Mouse (Mus musculus) erythroblast, embryonic 14.5 days (primary cell): ENCODE measurements around the gene Lyz1.

Experiments used
- GATA1 ChIP-seq: IDR thresholded peaks from 2 replicates; pipeline ENCODE4 v1.6.1; 2012; ENCODE audit warnings: low read length, inconsistent platforms, mixed read lengths
- TAL1 ChIP-seq: IDR thresholded peaks from 3 replicates; pipeline ENCODE4 v1.6.1; 2012; ENCODE audit warnings: low read length, inconsistent platforms, mixed read lengths

DNA sequence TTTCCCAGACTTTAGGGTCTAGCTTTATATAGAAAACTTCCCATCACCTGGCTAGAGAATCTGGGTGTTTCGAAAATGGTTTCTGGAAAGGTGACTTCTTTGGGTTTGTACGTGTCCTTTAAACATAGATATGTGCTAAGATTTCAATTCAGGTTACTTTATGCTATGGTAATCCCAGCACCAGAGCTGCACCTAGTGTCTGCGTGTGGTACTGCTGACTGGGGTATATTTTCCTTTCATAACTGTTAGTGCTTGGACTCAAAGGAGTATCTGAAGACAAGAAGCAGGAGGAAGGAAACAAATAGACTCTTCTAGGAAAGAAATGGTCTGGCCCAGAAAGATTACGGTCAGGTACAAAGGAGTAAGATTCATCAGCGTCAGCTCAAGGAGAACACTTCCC, 37.9 kb upstream of the Lyz1 start:
- TF ChIP-seq TAL1 (no peak), GATA1 (no peak)
